Mouse (Mus musculus) CH12.LX (cell line): ENCODE data around the gene Myh3.

Experiments
- CTCF ChIP-seq, 2 experiments: IDR thresholded peaks in 1 of 2; conservative IDR thresholded peaks in 1 of 2; 2 replicates each; pipeline ENCODE4 v1.5.1; 2011 to 2012; ENCODE audit warnings: low read depth in 2 of 2, low read length in 2 of 2, improper control_type of control experiment in 1 of 2, inconsistent platforms in 1 of 2, mild to moderate bottlenecking in 1 of 2, moderate library complexity in 1 of 2
- POLR2A ChIP-seq: IDR thresholded peaks from 2 replicates; pipeline ENCODE4 v1.6.1; 2011; ENCODE audit warnings: low read depth, mild to moderate bottlenecking, improper control_type of control experiment, low read length

GRCm38 (mm10) chr11:67145482-67146408, 67.6 kb downstream of the Myh3 start:
- TF ChIP-seq POLR2A (peak; percentile 18), CTCF (conservative IDR thresholded peaks at IDR 0.05 in 1 of 2, IDR thresholded peaks at IDR 0.05 in 1 of 2; ENCODE audit: low read depth in 2 of 2, low read length in 2 of 2) (no peak)
